Mouse (Mus musculus) brain, embryonic 14.5 days (tissue): ENCODE data around the gene Ppip5k1. TPM values are rescaled to one million over a fixed set of nuclear protein-coding genes. Genes with fewer than 3 reads are reported as not detected.

ENCODE experiments used
- DNase-seq: peaks from one replicate; pipeline ENCODE4 v3.0.0-alpha.2; 2011; ENCODE audit warnings: low read depth
- CTCF ChIP-seq: fragments of 200-500 bp; IDR thresholded peaks from 2 replicates; pipeline ENCODE4 v1.5.1; 2012; ENCODE audit warnings: inconsistent platforms, mild to moderate bottlenecking, moderate library complexity, borderline replicate concordance; ENCODE audit not compliant: insufficient read depth, insufficient read length; ENCODE audit errors: extremely low read depth
- POLR2A ChIP-seq: fragments of 200-500 bp; IDR thresholded peaks from 2 replicates; pipeline ENCODE4 v1.6.1; 2012; ENCODE audit warnings: mild to moderate bottlenecking, inconsistent platforms, borderline replicate concordance; ENCODE audit not compliant: poor library complexity, insufficient read depth, insufficient read length, severe bottlenecking; ENCODE audit errors: extremely low read depth
- polyA plus RNA-seq: library from polyadenylated mRNA; depleted of rRNA; stranded (reverse); fragments of >200 nt; gene quantifications from 2 replicates; pipeline ENCODE4 v1.2.3, GENCODE M21; 2012

Gene Ppip5k1
- polyA plus RNA-seq, 1 experiment, result 25.8 TPM

DNA sequence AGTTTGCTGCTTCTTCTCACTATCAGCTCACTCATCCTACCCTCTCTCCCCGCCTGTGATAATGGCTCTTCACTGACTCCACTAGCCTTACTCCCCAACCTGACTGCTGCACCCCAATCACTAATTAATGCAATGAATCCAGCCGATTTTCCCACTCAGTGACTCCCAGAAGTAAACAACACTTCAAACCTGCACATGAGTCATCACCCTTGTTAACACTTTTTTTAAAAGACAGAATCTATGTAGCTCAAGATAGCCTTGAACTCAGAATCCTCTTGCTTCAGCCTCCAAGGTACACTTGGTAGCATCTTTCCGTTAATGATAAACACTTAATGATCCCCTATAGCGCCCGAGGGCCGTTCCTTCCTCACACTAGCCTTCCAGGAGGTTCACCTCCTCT lies 818 bp downstream of the Ppip5k1 start:
- no peak for DNase-seq
- TF ChIP-seq CTCF (no peak), POLR2A (no peak)

DNA sequence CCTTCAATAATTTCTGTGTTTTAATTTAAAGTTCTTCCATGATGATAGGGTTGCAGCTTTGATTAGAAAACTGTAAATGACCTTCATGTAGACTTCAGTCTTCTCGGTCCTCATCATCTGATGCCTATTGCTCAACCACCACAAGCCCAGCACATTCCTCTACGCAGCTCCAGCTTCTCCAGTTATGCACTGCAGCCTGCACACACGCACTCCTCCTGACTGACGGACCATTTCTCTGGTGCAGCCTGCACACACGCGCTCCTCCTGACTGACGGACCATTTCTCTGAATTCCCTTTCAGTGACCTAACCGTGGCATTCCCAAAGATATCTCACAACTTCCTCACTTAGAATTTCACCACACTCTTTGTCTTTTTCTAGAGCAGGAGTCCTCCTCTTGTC lies 2.0 kb downstream of the Ppip5k1 start:
- DNase-seq, result no peak
- no peak for TF ChIP-seq CTCF
- no peak for TF ChIP-seq POLR2A

GRCm38 (mm10) chr2:121339057-121339456 lies 16.1 kb downstream of the Ppip5k1 start:
- DNase-seq, result no peak
- TF ChIP-seq CTCF, result no peak
- TF ChIP-seq POLR2A, result no peak

DNA sequence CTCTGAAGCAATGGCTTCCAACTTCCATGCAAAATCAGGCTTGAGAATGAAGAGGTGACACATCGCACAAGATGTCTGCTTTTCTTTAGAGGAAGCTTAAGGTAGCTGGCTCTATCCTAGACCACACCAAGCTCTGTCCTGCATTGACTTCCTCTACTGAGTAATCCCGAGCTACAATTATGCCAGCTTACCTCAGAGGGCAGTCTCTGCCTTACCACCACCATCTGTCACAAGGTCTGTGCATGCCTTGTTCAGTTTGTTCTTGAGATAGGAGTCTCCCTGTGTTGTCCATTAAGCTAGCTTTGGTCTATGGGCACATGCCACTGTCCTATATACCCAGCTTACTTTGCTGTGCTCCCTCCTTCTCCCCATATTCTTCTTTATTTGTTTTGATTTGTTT lies 25.7 kb downstream of the Ppip5k1 start:
- no peak for TF ChIP-seq POLR2A
- TF ChIP-seq CTCF, result no peak
- DNase-seq, result no peak

- TF ChIP-seq POLR2A (no peak), CTCF (no peak)
- no peak for DNase-seq
Measured at GRCm38 (mm10) chr2:121323693-121324470, 31.3 kb downstream of the Ppip5k1 start.

- no peak for TF ChIP-seq CTCF
- no peak for TF ChIP-seq POLR2A
- no peak for DNase-seq
Measured at GRCm38 (mm10) chr2:121323041-121323440, 32.2 kb downstream of the Ppip5k1 start.

DNA sequence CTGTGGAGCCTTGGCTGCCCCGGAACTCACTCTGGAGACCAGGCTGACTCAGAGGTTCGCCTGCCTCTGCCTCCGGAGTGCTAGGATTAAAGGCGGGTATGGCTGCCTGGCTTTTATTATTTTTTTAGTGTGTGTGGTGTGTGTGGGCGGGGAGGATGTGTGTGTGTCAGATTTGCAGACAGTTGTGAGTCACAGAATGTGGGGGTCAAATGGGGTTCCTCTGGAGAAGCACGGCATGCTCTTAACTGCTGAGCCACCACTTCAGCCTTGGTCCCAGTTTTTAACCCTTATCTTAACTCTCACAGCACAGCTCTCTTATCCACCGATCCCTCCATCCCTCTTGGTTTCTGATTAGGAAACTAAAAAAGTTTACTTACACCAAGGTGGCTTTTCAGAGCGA lies 38.9 kb downstream of the Ppip5k1 start:
- no peak for DNase-seq
- no peak for TF ChIP-seq CTCF
- TF ChIP-seq POLR2A, result no peak

- TF ChIP-seq CTCF, result no peak
- no peak for TF ChIP-seq POLR2A
Measured at GRCm38 (mm10) chr2:121308997-121309416, 46.2 kb downstream of the Ppip5k1 start.

DNA sequence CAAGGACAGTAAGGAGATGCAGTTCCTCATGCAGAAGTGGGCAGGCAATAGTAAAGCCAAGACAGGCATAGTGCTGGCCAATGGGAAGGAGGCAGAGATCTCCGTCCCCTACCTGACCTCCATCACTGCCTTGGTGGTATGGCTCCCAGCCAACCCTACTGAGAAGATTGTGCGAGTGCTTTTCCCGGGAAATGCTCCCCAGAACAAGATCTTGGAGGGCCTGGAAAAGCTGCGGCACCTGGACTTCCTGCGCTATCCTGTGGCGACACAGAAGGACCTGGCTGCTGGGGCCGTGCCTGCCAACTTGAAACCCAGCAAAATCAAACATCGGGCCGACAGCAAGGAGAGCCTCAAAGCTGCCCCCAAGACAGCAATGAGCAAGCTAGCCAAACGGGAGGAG lies 55.2 kb downstream of the Ppip5k1 start:
- TF ChIP-seq CTCF (no peak), POLR2A (no peak)
- no peak for DNase-seq

More at GRCm38 (mm10) chr2:121308997-121309416, 46.2 kb downstream of the Ppip5k1 start:
- DNase-seq, result no peak

DNA sequence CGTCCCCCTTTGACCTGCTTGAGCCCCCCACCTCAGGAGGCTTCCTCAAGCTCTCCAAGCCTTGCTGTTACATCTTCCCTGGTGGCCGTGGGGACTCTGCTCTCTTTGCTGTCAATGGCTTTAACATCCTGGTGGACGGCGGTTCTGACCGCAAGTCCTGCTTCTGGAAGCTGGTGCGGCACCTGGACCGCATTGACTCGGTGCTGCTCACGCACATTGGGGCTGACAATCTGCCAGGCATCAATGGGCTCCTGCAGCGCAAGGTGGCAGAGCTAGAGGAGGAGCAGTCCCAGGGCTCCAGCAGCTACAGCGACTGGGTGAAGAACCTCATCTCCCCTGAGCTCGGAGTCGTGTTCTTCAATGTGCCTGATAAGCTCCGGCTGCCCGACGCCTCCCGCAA lies 55.7 kb downstream of the Ppip5k1 start:
- TF ChIP-seq POLR2A (no peak), CTCF (no peak)
- no peak for DNase-seq

DNA sequence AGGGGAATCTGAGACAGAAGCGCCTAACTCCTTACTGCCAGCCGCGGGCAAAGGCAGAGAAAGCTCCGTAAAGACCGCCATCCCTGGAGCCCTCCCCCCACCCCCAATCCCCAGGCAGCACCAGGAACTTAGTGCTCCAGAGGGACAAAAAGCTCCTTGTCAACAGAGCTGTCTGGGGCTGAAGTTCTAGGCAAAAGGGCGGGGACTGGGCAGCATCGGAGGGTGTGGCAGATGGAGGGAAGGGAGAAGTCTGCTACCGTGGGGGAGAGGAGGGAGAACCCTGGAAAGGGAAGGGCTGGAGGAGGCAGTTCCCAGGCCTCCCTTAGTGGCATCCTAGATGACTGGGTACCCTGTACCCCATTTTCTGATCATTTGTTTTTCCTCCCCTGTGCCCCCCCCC lies 57.1 kb downstream of the Ppip5k1 start:
- peak; percentile 77 for DNase-seq
- no peak for TF ChIP-seq POLR2A
- TF ChIP-seq CTCF, result no peak

DNA sequence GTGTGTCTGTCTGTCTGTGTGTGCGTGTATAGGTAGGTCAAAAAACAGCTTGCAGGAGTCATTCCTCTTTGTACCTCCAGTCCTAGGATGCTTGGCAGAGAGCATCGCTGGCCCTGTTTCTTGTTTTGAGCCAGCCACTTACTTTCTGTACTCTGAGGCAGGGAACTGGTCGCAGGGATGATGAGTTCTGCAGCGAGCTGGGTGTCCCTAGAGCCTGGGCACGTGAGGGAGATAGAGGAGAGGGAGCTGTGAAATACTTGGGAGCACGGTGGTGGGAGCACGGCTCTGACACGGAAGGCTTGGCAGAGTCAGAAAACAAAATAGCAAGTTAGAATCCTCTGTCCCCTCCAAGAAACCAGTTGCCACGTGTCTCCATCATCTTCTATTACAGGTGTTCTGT lies 57.5 kb downstream of the Ppip5k1 start:
- DNase-seq, result peak; percentile 56
- TF ChIP-seq CTCF (no peak), POLR2A (no peak)
